Mouse (Mus musculus): ENCODE measurements at regions not wholly inside any gene's neighbourhood (a gene's known extent, or its start where the extent isn't known, plus 50 kb on each side); places are given as distances from the start of the nearest gene placed in this dataset.

DNA sequence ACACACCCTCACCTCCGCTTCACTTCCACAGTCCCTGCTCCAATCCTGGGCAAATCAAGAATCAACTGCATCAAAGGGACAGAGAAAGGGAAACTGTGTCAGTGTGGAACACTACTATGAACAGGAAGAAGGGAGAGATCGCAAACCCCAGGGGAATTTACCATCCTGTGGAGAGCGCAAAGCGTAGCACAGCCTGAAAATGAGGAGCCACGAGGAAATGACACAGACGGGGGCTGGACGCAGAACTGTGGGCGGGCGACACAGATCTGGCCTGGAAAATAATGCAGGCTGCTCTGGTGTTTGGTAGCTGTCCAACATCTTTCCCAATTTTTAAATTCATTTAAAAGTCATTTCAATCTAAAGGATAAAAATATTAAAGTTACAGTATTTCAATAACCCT, 143.4 kb upstream of the Lmo4 start:
- no peak for TF ChIP-seq POLR2A (IDR thresholded peaks at IDR 0.05; ENCODE audit: insufficient read length, low read depth)
- no peak for TF ChIP-seq MAX (IDR thresholded peaks at IDR 0.05; ENCODE audit: low read depth)
- no peak for TF ChIP-seq TCF12 (IDR thresholded peaks at IDR 0.05; ENCODE audit: insufficient read depth, poor library complexity, severe bottlenecking)
- no peak for TF ChIP-seq CEBPB (IDR thresholded peaks at IDR 0.05; ENCODE audit: insufficient read depth, poor library complexity, severe bottlenecking)
- no peak for TF ChIP-seq SRF (IDR thresholded peaks at IDR 0.05; ENCODE audit: control insufficient read depth, insufficient read length, low read depth)
- TF ChIP-seq USF1 (IDR thresholded peaks at IDR 0.05; ENCODE audit: low read depth), result no peak
- no peak for TF ChIP-seq POLR2AphosphoS2 (IDR thresholded peaks at IDR 0.05; ENCODE audit: insufficient read length, low read depth)
- no peak for TF ChIP-seq MYOD1 (IDR thresholded peaks at IDR 0.05; ENCODE audit: control insufficient read depth in 1 of 3, insufficient read length in 2 of 3, low read depth in 2 of 3)
- TF ChIP-seq E2F4 (IDR thresholded peaks at IDR 0.05; ENCODE audit: insufficient read depth), result no peak
- TF ChIP-seq MYOG (IDR thresholded peaks at IDR 0.05; ENCODE audit: control insufficient read depth in 1 of 3, insufficient read depth in 1 of 3, insufficient read length in 2 of 3, low read depth in 2 of 3), result no peak
- TF ChIP-seq TCF3 (IDR thresholded peaks at IDR 0.05; ENCODE audit: insufficient read length, low read depth), result no peak

All from myocyte (in vitro differentiated cells).